Mouse (Mus musculus) liver, embryonic 15.5 days (tissue): Measurements from ENCODE around the gene RPS10-NUDT3. TPM values are rescaled to one million over a fixed set of nuclear protein-coding genes. Genes with fewer than 3 reads are reported as not detected.

Experiments used
- polyA plus RNA-seq: library from polyadenylated mRNA; unstranded; fragments of >200 nt; fragmentation: Nextera tagmentation; extraction: Ambion mirVana; gene quantifications from 2 replicates; pipeline ENCODE4 v1.2.1, GENCODE M21; 2015

Gene RPS10-NUDT3
- polyA plus RNA-seq, 1 experiment from 2014 or later, result not detected

Other genes starting within 250 kb of the RPS10-NUDT3 start
- gene Grm4, start 113.8 kb downstream of the RPS10-NUDT3 start, polyA plus RNA-seq, result 0.02 TPM in 1 of 2 replicates, not detected in the other
- gene Hmga1, start 78.7 kb downstream of the RPS10-NUDT3 start, polyA plus RNA-seq, result 131 and 132 TPM in 2 replicates
- gene AI413582, start 69.5 kb downstream of the RPS10-NUDT3 start, polyA plus RNA-seq, result 12.3 and 13.9 TPM in 2 replicates
- gene Nudt3, start 11.7 kb downstream of the RPS10-NUDT3 start, polyA plus RNA-seq, result 23.2 and 26.1 TPM in 2 replicates
- 435 and 496 TPM in 2 replicates for gene Rps10, start 1.4 kb upstream of the RPS10-NUDT3 start, polyA plus RNA-seq
- 0.13 and 0.24 TPM in 2 replicates for gene Pacsin1, start 20.3 kb upstream of the RPS10-NUDT3 start, polyA plus RNA-seq
- 0.18 TPM in 1 of 2 replicates, not detected in the other for gene Spdef, start 93.7 kb upstream of the RPS10-NUDT3 start, polyA plus RNA-seq
- 13.3 and 18.2 TPM in 2 replicates for gene D17Wsu92e, start 185.4 kb upstream of the RPS10-NUDT3 start, polyA plus RNA-seq
- 115 and 125 TPM in 2 replicates for gene Snrpc, start 202.9 kb upstream of the RPS10-NUDT3 start, polyA plus RNA-seq
- gene Uhrf1bp1, start 221.2 kb upstream of the RPS10-NUDT3 start, polyA plus RNA-seq, result 2.2 and 2.5 TPM in 2 replicates